Mouse (Mus musculus): ENCODE measurements around the gene Tmc4. TPM values are rescaled to one million over a fixed set of nuclear protein-coding genes. Genes with fewer than 3 reads are reported as not detected.
A peak's percentile ranks its signal among the peaks of the same experiment; 100 is the strongest.

Tmc4 gene
- polyA plus RNA-seq, 1 experiment from 2014 or later = 5.7 TPM

DNA sequence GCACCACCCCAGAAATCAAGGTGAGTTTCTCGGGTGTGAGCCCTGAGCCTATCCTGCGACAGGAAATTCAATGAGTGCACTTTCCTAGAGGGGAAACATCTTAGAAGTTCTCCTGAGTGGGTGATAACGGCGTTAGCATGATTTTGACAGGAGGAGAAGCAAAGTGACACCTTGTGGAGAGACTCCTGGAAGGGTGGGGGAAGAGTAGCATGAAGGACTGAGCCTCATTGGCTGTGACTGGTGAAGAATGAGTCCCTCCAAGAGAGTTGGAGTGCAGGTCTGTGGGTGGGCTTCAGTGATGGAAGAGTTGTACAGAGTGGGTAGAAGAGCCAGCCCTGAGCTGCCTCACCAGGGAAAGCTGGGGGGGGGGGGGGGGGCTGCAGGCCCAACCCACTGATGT is 20.4 kb downstream of the Tmc4 start:
- Histone ChIP-seq H3K36me3 (ENCODE audit: control insufficient read depth, insufficient read depth, low read length) (peaks cover 74% of the 10 kb centered on the region), H3K9me3 (replicated peaks; ENCODE audit: control insufficient read depth, low read length) (no peaks in the 10 kb centered on the region), H3K4me2 (no peak overlapping the region), H3K27ac (ENCODE audit: low read depth, low read length) (no peak overlapping the region), H3K4me3 (ENCODE audit: low read depth, low read length) (no peak overlapping the region), H3K4me1 (ENCODE audit: control insufficient read depth, insufficient read depth, low read length) (peaks cover 3% of the 10 kb centered on the region; the same call in 1 of the 2 replicates), H3K27me3 (ENCODE audit: control insufficient read depth, insufficient read depth, low read length) (no peaks in the 10 kb centered on the region), H3K9ac (ENCODE audit: low read depth, low read length) (no peak overlapping the region)
- ATAC-seq (replicated peaks; ENCODE audit: insufficient number of reproducible peaks, low FRiP score, low TSS enrichment) = no peak
- 79% methylated on average over 4 of the region's 4 CpGs for WGBS (ENCODE audit: insufficient replicate concordance)

DNA sequence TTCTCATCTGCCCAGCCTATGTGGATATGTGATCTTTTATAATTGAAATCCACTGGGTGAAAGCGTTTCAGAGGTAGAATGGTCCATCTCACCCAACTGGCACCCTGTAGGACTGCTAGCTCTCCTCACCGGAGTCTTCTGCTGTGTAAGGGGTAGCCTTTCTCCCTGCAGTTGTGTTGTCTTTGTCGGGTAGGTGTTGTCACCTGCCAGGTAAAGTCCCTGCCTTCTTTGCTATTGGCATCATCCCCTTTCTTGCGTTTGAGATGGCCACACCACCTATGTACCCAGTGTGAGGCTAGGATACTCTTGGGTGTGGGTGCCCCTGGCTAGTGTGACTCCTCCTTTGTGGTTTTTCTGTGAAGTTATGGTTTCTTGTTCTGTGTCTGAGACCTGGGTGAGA is 30.7 kb downstream of the Tmc4 start:
- 63% methylated on average over 4 of the region's 4 CpGs for WGBS (ENCODE audit: insufficient replicate concordance)
- Histone ChIP-seq H3K27me3 (ENCODE audit: control insufficient read depth, insufficient read depth, low read length) (no peaks in the 10 kb centered on the region), H3K4me2 (peak overlapping the region; percentile 89), H3K4me3 (ENCODE audit: low read depth, low read length) (peak overlapping the region; percentile 78), H3K36me3 (ENCODE audit: control insufficient read depth, insufficient read depth, low read length) (peaks cover 9% of the 10 kb centered on the region), H3K4me1 (ENCODE audit: control insufficient read depth, insufficient read depth, low read length) (peaks cover 24% of the 10 kb centered on the region), H3K9me3 (replicated peaks; ENCODE audit: control insufficient read depth, low read length) (no peaks in the 10 kb centered on the region), H3K9ac (ENCODE audit: low read depth, low read length) (peak overlapping the region; percentile 93), H3K27ac (ENCODE audit: low read depth, low read length) (no peak overlapping the region)
- ATAC-seq (replicated peaks; ENCODE audit: insufficient number of reproducible peaks, low FRiP score, low TSS enrichment) = no peak

DNA sequence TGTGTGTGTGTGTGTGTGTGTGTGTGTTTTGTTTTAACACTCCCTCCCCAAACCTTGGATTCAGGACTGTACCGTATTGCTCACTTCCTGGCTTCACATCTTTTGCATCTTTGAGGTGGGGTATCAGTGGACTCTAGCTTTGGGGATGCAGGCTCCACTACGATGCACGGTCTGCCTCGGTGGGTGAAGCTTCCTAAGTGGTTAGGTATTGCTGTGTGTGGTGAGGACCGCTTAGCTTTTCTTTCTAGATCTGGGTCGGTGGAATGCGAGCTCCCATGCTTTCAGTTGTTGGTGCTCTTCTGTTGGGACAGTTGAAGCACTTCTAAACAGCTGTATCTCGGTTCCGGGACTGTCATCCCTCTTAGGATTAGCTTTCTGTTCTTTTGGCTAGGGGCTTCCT is 31.2 kb downstream of the Tmc4 start:
- H3K9ac ChIP-seq (ENCODE audit: low read depth, low read length) = peak overlapping the region; percentile 93
- no peaks in the 10 kb centered on the region for H3K9me3 ChIP-seq (replicated peaks; ENCODE audit: control insufficient read depth, low read length)
- H3K4me3 ChIP-seq (ENCODE audit: low read depth, low read length) = peak overlapping the region; percentile 78
- peaks cover 24% of the 10 kb centered on the region for H3K4me1 ChIP-seq (ENCODE audit: control insufficient read depth, insufficient read depth, low read length)
- 17% methylated on average over 9 of the region's 9 CpGs for WGBS (ENCODE audit: insufficient replicate concordance)
- peak overlapping the region; percentile 89 for H3K4me2 ChIP-seq
- H3K27ac ChIP-seq (ENCODE audit: low read depth, low read length) = no peak overlapping the region
- ATAC-seq (replicated peaks; ENCODE audit: insufficient number of reproducible peaks, low FRiP score, low TSS enrichment) = no peak
- H3K36me3 ChIP-seq (ENCODE audit: control insufficient read depth, insufficient read depth, low read length) = peaks cover 6% of the 10 kb centered on the region; the same call in 1 of the 2 replicates
- H3K27me3 ChIP-seq (ENCODE audit: control insufficient read depth, insufficient read depth, low read length) = no peaks in the 10 kb centered on the region

DNA sequence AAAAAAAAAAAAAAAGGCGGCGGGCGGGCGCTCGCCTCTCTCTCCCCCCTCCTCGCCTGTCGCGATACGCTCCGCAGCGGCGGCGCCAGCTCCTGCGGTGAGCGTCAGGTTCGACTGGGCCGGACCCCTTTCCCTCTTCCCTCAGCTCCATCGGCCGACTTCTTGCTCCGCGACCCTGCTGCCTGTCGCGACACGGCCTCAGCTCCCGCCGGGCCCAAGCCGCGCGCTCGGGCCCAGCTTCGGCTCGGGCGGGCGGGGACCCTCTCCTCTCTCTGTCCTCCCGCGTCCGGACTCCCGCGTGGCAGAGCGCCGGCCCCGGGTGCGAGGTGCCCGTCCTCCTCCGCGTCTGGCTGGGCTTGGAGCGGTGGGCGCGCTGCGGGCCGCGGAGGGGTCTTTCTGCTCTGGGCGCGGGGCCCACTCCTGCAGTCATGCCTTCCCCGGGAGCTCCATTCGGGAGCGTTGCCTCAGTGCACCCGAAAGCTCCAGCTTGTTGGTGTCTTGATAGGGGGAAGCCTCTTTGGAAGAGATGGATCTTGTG is 31.8 kb downstream of the Tmc4 start:
- peak overlapping the region; percentile 89 for H3K4me2 ChIP-seq
- H3K4me1 ChIP-seq (ENCODE audit: control insufficient read depth, insufficient read depth, low read length) = peaks cover 24% of the 10 kb centered on the region
- 0 out of 2 replicates have a peak, but pooled peaks have one; percentile 1 for ATAC-seq (replicated peaks; ENCODE audit: insufficient number of reproducible peaks, low FRiP score, low TSS enrichment)
- peak overlapping the region; percentile 93 for H3K9ac ChIP-seq (ENCODE audit: low read depth, low read length)
- H3K27ac ChIP-seq (ENCODE audit: low read depth, low read length) = peak overlapping the region; percentile 98
- no peaks in the 10 kb centered on the region for H3K27me3 ChIP-seq (ENCODE audit: control insufficient read depth, insufficient read depth, low read length)
- under 1% methylated on average over 53 of the region's 58 CpGs for WGBS (ENCODE audit: insufficient replicate concordance)
- H3K9me3 ChIP-seq (replicated peaks; ENCODE audit: control insufficient read depth, low read length) = no peaks in the 10 kb centered on the region
- H3K36me3 ChIP-seq (ENCODE audit: control insufficient read depth, insufficient read depth, low read length) = peaks cover 8% of the 10 kb centered on the region; the same call in 1 of the 2 replicates
- H3K4me3 ChIP-seq (ENCODE audit: low read depth, low read length) = peak overlapping the region; percentile 78

DNA sequence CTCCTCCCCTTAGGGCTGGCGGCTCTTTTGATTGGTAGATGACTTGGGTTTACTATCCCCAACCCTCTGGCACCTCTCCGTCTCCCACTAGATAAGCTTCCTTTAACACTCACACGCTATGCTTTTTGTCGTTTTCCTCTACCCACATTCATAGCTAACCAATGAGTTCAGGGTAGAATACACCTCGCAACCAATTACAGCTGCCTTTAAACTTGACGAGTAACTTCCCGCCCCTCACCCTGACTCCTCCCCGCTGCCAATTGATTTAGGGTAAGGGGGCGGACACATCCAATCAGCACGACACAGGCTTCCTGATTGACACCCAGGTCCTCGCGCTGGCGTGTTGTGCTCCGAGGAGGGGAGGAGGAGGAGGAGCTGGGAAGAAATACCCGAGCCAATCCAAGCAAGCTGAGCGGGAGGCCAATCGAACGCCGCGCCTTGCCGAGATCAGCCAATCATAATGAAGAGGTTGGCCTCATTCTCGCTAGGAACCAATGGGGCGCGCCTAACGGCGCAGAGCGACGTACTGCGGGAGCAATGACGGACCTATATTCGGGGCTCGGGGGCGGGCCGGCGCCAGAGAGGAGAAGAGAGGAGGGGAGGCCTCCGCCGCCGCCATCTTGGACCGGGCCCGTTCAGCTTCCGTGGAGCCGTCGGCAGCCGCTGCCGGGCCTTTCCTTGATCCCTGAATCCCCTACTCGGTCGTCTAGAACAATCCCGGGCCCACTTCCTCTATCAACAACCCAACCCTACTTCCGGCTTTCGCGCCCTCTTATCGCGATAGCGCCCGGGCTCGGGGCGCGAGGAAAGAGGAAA is 32.5 kb downstream of the Tmc4 start, which contains the start of gene Cnot3:
Cnot3 (plus strand) TSS at position 597 of the 816 bp plus-strand sequence.
- under 1% methylated on average over 58 of the region's 58 CpGs for WGBS (ENCODE audit: insufficient replicate concordance)
- H3K4me1 ChIP-seq (ENCODE audit: control insufficient read depth, insufficient read depth, low read length) = peaks cover 24% of the 10 kb centered on the region
- peak within 1 kb of the TSS; percentile 93 for H3K9ac ChIP-seq (ENCODE audit: low read depth, low read length)
- H3K36me3 ChIP-seq (ENCODE audit: control insufficient read depth, insufficient read depth, low read length) = 0 out of 2 replicates have a peak, but pooled peaks cover 9% of the 10 kb centered on the region
- H3K27ac ChIP-seq (ENCODE audit: low read depth, low read length) = peak within 1 kb of the TSS; percentile 98
- peak; percentile 97 for ATAC-seq (replicated peaks; ENCODE audit: insufficient number of reproducible peaks, low FRiP score, low TSS enrichment)
- no peaks in the 10 kb centered on the region for H3K27me3 ChIP-seq (ENCODE audit: control insufficient read depth, insufficient read depth, low read length)
- H3K4me2 ChIP-seq = peak within 1 kb of the TSS; percentile 89
- H3K9me3 ChIP-seq (replicated peaks; ENCODE audit: control insufficient read depth, low read length) = no peaks in the 10 kb centered on the region
- H3K4me3 ChIP-seq (ENCODE audit: low read depth, low read length) = peak within 1 kb of the TSS; percentile 78

DNA sequence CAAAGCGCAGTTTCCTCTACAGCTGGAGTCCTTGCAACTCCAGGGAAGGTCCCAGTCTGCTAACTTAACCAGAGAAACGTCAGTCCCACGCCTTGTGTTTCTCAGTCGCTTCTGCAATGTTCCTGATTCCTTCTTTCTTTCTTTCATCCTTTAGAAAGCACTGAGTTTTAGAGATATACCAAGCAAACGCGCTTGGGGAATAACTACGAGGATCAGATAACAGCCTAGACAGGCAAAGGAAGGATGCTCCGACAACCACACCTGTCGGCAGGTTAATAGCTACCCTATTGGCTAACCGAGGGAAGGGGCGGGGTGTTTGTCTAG is 33.0 kb downstream of the Tmc4 start:
- 0% methylated on average over 11 of the region's 11 CpGs for WGBS (ENCODE audit: insufficient replicate concordance)
- Histone ChIP-seq H3K4me3 (ENCODE audit: low read depth, low read length) (peak overlapping the region; percentile 78), H3K9ac (ENCODE audit: low read depth, low read length) (peak overlapping the region; percentile 43; the same call in 1 of the 2 replicates), H3K9me3 (replicated peaks; ENCODE audit: control insufficient read depth, low read length) (no peaks in the 10 kb centered on the region), H3K4me1 (ENCODE audit: control insufficient read depth, insufficient read depth, low read length) (peaks cover 24% of the 10 kb centered on the region), H3K36me3 (ENCODE audit: control insufficient read depth, insufficient read depth, low read length) (peaks cover 12% of the 10 kb centered on the region; the same call in 1 of the 2 replicates), H3K27me3 (ENCODE audit: control insufficient read depth, insufficient read depth, low read length) (no peaks in the 10 kb centered on the region), H3K4me2 (peak overlapping the region; percentile 58), H3K27ac (ENCODE audit: low read depth, low read length) (peak overlapping the region; percentile 43; the same call in 1 of the 2 replicates)
- no peak for ATAC-seq (replicated peaks; ENCODE audit: insufficient number of reproducible peaks, low FRiP score, low TSS enrichment)

DNA sequence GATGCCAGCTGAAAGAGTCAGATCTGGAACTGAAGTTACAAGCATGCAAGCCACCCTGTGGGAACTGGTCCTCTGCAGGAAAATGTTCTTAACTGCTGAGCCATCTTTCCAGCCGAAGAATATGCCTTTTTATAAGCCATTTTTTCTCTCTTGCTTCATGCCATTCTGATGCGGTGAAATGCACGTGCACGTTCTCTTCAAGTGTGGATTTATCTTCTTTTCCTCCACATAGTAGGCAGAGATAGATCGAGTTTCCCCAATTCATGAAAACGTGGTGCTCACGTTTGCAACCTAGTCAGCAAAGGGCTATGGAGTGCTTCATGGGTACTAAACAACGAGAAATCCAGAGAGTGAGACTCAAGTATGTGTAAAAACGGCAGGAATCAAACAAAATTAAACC is 33.5 kb downstream of the Tmc4 start:
- Histone ChIP-seq H3K9me3 (replicated peaks; ENCODE audit: control insufficient read depth, low read length) (no peaks in the 10 kb centered on the region), H3K36me3 (ENCODE audit: control insufficient read depth, insufficient read depth, low read length) (peaks cover 13% of the 10 kb centered on the region; the same call in 1 of the 2 replicates), H3K9ac (ENCODE audit: low read depth, low read length) (peak overlapping the region; percentile 43; the same call in 1 of the 2 replicates), H3K27ac (ENCODE audit: low read depth, low read length) (no peak overlapping the region), H3K4me3 (ENCODE audit: low read depth, low read length) (peak overlapping the region; percentile 78), H3K4me1 (ENCODE audit: control insufficient read depth, insufficient read depth, low read length) (peaks cover 24% of the 10 kb centered on the region), H3K4me2 (peak overlapping the region; percentile 58), H3K27me3 (ENCODE audit: control insufficient read depth, insufficient read depth, low read length) (no peaks in the 10 kb centered on the region)
- 22% methylated on average over 9 of the region's 9 CpGs for WGBS (ENCODE audit: insufficient replicate concordance)
- ATAC-seq (replicated peaks; ENCODE audit: insufficient number of reproducible peaks, low FRiP score, low TSS enrichment) = no peak

DNA sequence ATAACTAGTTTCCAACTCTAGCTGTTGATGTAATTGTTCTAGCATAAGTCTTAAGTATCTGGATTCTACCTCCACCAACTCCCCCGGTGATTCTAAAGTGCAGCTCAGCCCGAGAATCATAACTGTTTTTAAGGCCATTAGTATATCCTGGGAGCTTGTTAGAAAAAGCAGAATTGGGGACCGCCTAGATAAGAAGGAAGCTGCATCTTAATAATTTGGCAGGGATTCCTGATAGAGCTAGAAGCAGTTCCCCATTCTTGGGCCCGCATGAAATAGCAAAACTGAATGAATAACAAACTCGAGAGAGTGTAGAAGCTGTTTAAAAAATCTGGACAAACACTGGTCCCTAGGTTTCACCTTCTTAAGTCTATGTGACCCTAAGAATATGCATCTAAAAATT is 33.9 kb downstream of the Tmc4 start:
- no peak for ATAC-seq (replicated peaks; ENCODE audit: insufficient number of reproducible peaks, low FRiP score, low TSS enrichment)
- peaks cover 16% of the 10 kb centered on the region; the same call in 1 of the 2 replicates for H3K36me3 ChIP-seq (ENCODE audit: control insufficient read depth, insufficient read depth, low read length)
- no peak overlapping the region for H3K27ac ChIP-seq (ENCODE audit: low read depth, low read length)
- no peak overlapping the region for H3K9ac ChIP-seq (ENCODE audit: low read depth, low read length)
- H3K4me3 ChIP-seq (ENCODE audit: low read depth, low read length) = no peak overlapping the region
- H3K27me3 ChIP-seq (ENCODE audit: control insufficient read depth, insufficient read depth, low read length) = no peaks in the 10 kb centered on the region
- peaks cover 23% of the 10 kb centered on the region for H3K4me1 ChIP-seq (ENCODE audit: control insufficient read depth, insufficient read depth, low read length)
- no peak overlapping the region for H3K4me2 ChIP-seq
- H3K9me3 ChIP-seq (replicated peaks; ENCODE audit: control insufficient read depth, low read length) = no peaks in the 10 kb centered on the region
- 67% methylated on average over 5 of the region's 5 CpGs for WGBS (ENCODE audit: insufficient replicate concordance)

Data from heart, embryonic 11.5 days (tissue).